Mouse (Mus musculus): Measurements from ENCODE around the gene Dnajc4.
A peak's percentile ranks its signal among the peaks of the same experiment; 100 is the strongest.
"Not testable (repeated sequence)": the region's sequence is repeated elsewhere in the genome, so short reads cannot be mapped to it uniquely, and the experiment has no call there.

Gene Dnajc4

DNA sequence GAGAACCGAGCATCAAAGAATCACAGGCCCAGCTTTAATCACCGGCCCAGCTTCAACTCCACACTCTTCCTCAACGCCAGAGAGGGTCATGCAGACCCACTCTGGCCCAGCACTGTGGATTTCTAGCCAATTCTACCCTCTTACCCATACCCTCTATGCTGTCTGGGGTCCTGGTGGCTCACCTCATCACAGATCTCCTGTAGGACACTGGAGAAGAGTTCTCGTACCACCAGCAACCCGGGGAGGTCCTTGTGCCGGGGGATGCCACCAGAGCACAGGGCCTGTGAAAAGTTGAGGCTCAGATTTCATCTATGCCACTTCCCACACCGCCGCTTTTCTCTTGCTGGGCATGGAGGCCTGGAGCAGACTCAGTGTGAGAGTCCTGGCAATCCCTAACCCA is 2.1 kb upstream of the Dnajc4 start:
- DNase-seq, result no peak

DNA sequence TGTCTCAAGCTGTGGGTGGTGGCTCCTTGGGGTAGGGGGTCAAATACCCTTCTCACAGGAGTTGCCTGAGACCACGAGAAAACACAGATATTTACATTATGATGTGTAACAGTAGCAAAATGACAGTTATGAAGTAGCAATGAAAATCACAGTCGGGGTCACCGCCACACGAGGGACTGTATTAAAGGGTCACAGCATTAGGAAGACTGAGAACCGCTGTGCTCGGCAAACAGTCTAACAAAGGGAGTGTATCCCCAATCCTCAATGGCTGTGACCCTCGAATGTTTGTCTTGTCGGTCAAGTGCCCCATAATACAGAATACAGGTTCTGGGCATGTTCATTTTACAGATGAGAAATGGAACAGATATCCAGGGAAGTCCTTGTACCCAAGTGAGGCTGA is 1.6 kb upstream of the Dnajc4 start:
- DNase-seq, result no peak

DNA sequence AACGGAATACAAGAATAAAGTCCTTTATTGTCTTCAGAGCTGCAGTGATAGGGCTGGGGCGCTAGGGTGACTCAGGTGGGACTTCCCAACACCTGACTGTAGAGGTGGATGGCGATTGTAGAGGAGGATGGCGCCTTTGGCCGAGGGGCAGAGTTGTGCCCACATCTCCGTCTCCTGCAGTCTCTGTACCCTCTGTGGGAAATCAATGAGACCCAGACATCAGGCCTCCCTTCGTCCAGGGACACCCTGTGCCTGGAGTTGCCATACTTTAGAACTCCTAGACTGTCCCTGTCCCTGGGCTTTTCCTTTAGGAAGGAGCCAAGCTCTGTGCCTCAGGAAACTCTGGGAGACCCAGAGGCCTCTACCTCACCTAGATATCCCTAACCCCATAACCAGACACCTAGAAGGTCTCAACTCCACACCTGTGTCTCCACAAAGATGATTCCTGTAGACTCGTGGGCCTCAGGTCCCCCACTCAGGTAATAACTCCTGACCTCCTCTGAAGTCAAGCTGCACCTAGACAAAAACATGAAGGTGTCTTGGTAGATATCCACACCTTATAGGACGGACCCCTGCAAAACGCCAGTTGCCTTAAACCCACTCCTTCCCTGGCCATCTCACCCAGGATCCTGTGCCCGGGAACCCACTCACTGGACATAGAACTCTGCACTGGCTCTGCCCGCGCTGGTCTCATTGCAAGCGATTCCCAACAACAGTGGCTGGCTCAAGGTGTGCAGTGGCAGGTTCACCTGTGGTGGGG is 819 bp upstream of the Dnajc4 start:
- DNase-seq, result no peak

DNA sequence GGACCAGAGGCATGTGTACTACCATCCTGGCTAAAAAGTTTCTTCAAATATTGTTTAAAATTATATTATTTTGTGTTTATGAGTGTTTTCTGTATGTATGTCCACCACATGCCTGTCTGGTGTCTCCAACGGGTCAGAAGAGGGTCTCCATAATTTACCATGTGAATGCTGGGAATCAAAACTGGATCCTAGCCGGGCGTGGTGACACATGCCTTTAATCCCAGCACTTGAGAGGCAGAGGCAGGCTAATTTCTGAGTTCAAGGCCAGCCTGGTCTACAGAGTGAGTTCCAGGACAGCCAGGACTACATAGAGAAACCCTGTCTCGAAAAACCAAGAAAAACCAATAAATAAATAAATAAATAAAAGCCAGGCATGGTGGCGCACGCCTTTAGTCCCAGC is 1.2 kb downstream of the Dnajc4 start:
- DNase-seq, result not testable (repeated sequence)

DNA sequence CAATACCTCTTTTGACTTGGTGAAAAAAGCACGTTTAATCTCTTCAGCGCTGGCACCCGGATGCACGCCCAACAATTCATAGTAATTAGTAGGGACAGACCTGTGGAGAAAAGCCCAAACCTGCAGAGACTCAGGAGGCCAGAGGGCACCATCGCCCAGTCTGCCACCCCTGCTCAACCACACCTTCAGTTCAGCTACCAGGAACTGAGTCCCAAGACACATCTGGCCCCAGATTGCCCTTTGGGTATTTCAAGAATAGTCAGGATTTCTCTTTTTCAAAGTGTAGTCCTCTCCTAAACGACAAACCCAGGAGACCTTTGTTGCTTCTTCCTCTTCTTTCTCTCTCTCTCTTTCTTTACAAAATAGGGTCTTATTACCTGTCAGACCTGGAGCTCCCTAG is 1.7 kb downstream of the Dnajc4 start:
- DNase-seq, result no peak

DNA sequence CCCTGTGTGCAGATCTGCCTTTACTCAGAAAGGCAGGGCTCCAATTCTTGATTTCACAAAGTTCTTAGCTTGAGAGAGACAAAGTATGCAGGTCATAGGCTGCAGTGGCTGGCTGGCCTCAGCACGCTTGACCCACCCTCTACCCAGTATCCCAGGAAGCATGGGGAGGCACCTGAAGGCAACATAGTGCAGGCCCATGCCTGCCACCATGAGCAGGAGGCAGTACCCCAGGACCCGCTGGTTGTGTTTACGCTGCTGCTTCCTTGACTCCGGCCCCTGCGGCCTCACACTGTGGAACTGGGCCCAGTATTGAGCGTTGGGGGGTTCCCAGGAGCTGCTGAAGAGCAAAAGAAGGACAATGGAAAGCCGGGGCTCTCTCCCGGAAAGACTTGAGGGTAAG is 3.1 kb downstream of the Dnajc4 start:
- no peak for DNase-seq

DNA sequence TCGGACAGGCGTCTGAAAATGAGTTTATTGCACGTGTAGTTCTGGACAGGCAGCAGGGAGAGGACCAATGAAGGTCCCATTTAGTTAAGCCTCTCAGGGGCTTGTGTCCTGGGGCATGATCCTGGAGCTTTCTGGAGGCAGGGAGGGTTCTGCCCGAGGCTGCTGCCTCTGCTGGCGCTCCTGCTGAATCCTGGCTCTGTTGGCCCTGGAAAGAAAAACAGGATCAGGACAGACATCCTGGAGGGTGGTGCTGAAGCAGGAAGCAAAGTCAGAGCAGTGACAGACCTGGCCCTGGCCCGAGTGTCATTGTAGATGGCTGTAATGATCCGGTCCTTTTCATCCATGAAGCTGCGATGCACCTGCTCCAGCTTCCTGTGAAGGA is 4.5 kb downstream of the Dnajc4 start:
- DNase-seq, result no peak

DNA sequence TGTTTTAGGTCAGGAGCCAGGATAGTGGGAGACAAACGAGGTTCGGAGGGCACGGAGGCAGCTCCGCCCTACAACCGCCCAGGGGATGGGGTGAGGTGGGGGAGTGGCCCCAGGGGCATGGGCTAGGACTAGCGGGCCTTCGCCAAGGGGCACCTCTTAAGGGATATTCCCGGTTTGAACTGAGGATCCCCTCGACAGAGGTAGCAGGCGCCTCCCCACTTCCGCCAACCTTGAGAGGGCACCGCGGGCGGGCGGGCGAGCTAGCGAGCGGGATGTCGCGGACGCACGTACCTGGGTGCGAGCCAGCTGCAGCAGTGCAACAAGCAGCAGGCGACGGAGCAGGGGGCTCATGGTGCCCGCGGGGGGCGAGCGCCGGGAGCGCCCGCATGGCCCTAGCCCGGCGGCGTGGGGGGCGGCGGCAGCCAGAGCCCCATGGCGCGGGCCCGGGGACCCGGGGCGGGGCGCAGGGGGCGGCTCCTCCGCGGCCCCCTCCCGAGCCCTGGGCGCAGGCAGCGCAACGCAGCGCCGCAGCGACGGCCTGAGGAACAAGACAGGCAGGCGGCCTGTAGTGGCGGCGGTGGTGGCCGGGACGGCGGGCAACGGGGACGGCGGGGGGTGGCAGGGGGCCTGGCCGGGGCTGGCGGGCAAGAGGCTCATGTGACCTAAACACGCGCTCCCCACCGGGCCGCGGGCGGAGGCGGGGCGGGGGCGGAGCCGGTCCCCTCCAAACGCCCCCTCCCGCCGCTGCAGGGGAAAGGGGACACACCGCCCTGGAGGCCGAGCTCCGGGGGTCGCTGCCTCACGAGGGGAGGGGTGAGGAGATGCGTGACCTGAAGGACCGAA is 5.1 kb downstream of the Dnajc4 start, which contains the start of gene Vegfb:
TSS of gene Vegfb (minus strand) at position 591 of the 843 bp plus-strand sequence.
- peak; percentile 68 for DNase-seq

DNA sequence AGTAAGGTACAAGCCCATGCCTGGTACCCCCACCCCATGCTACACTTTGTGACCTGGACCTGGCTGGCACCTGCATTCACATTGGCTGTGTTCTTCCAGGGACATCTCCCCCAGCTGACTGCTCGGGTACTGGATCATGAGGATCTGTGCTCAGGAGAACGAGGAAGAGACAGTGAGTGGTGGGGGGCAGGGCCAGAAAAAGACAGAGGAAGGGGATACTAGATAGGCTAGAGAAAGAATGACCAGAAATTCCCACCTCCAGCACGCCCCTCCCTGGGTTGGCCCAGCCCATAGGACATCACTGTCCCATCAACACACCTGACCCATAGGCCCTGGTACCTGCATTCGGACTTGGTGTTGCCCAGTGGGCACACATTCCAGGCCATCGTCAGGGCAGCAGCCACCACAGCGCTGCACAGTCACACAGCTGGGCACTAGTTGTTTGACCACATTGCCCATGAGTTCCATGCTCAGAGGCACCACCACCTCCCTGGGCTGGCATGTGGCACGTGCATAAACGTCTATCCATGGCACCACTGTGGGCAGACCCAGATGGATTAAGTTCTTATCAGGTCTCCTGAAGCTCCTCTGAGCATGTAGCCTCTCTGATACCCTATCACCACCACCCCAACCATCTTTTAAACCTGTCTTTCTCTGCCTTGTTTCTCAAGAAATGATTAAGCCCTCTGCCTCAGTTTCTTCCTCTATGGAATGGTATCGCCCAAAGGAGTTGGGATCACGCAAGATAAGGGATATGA is 6.2 kb downstream of the Dnajc4 start:
- no peak for DNase-seq

DNA sequence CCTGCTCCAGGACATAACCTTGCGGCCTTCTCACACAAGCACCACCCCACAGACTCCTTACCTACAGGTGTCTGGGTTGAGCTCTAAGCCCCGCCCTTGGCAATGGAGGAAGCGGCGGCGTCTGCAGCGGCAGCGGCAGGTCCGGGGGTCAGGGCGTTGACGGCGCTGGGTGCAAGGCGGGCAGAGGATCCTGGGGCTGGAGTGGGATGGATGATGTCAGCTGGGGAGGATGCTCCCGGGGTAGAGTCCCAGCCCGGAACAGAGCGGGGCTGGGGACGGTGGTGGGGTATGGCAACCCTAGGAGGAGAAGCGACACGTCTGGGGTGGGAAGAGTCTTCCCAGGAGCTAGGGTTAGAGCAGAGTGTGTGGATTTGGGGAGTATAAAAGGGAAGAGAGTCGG is 7.1 kb downstream of the Dnajc4 start:
- no peak for DNase-seq

DNA sequence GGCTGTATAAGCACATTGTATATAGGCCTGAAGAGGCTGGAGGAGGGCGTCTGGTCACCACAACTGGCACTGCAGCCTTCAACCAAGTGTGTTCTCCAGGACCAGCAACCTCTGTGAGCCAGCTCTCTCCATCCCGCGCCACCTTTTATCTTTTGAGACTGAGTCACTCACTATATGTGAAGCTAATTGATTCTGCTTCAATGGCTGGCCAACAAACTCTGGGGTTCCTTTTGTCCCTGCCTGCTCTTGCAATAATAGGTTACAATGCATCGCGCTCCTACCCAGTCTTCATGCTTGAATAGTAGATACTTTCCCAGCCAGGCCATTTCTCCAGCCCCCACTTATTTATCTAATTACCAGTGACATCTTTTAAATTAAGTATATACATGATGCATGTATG is 8.8 kb downstream of the Dnajc4 start:
- DNase-seq, result no peak

DNA sequence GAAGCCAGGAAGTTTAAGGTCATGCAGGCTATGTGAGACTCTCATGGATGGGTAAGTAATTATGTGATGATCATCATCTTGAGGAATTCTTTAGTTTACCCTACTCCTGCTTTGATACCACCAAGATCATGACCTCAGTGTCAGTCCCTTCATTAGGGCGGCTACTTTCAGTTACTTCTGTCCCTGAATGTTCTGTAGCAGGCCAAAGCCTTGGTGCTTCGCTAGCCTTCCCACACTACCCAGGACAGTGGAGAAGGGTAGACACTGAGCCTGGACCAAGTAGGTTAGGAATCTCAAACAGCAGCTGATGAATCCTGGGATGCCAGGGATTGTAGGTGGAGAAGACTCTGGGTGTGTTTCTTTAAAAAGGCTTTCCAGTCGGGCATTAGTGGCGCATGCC is 10.9 kb downstream of the Dnajc4 start:
- DNase-seq, result no peak

DNA sequence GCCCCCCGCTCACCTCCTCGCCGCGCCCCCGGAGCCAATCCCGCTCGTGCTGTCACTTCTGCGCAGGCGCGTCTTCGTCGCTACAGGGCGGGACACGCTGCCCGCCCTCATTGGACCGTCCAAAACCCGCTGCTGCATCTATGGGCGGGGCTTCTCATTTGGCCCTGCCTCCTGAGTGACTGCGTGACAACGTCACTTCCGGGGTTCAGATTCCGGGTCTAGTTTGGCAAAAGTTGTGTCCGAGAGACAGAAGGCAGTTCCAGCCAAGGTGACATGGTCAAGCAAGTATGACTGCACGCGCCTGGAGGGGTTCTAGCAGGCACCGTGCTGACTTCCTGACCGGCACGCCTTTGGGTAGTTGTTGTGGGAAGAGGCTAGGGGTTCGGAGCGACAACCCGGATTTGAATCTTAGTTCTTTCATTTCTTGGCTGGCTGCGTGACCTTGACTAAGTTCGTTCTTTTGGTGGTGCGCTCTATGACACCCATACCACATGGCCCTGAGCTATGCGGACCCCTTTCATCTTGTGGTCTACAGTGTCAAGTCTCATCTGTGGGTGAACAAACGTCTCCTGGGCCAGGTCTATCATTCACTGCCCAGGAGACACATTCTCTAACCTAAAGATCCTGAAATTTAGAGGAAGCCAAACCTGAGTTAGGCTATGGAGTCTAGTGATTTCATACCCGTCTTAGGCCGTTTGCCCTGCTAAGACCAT is 11.8 kb downstream of the Dnajc4 start, which contains the start of gene Fkbp2:
TSS of gene Fkbp2 (minus strand) at position 121 of the 713 bp plus-strand sequence.
- peak; percentile 99 for DNase-seq

DNA sequence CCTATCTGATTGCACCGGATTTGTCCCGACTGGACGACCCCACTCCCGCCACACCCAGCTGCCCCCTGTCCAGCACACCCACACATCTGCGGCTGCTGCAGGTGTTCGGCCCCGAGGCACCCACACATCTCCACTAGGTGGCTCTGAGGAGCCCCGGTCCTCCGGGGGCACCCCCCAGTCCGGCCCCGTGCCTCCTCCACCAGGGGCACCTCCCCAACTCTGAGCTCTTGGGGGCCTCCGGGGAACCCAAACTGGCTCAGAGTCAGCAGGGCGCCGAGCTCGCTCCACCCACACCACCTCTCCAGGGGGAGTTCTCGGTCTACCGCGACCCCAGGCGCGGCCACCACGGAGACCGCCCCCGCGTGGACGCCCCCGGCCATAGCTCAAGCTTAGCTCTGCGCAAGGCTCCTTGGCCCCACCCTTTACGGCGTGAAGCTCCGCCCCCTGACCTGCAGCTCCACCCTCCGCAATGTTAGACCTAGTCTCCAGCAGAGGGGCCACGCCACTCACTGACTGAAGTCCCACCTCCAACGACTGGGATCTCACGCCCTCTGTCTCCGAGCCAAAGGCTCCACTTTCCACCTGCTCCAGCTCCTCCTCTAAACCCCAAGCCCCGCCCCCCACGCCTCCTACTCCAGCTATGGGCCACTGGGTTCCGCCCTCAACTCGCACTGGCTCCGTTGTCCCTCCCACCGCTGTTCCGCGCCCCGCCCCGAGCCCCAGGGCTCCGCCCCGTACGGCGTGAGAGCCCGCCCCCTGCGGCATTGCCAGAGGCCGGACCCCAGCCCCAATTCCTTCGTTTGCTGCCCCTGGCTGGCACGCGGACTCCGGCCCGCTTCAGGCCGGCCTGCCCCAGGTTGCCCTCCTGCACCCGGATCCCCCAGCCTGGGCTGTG is 12.6 kb downstream of the Dnajc4 start:
- peak; percentile 100 for DNase-seq

DNA sequence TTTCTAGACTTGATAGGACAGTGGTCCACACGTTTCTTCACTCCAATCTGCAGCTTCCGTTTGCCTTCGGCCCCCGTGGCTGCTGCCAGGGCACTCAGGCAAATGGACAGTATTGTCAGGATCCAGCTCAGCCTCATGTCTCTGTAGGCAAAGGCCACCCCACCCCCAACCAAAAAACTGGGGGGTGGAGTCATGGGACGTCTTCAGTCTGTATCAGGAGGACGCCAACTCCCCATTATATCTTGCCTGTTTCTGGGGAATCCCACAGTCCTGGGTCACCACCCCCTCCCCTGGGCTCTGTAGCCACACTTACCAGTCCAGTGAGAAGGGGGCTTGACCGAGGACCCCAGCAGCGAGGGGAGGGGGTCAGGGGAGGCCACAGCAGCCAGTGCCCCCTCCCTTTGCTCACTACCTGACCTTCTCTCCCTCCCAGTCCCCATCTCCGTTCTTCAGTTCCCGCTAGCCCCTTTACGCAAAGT is 13.3 kb downstream of the Dnajc4 start:
- DNase-seq, result no peak

DNA sequence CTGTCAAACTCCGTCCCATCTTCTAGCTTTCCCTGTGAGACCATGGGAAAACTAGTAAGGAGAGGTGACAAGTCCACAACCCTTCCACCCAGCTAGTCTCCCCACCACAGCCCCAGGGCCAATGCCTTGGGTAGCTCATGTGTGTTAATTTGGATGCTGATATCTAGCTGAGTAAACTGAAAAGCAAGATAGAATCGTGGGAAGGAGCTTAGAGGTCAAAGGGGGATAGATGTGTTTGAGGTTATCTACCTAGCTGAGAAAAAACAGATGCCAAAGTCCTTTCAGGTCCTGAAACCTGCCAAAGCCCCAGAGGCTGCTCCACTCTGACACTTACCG is 13.8 kb downstream of the Dnajc4 start:
- DNase-seq, result no peak

DNA sequence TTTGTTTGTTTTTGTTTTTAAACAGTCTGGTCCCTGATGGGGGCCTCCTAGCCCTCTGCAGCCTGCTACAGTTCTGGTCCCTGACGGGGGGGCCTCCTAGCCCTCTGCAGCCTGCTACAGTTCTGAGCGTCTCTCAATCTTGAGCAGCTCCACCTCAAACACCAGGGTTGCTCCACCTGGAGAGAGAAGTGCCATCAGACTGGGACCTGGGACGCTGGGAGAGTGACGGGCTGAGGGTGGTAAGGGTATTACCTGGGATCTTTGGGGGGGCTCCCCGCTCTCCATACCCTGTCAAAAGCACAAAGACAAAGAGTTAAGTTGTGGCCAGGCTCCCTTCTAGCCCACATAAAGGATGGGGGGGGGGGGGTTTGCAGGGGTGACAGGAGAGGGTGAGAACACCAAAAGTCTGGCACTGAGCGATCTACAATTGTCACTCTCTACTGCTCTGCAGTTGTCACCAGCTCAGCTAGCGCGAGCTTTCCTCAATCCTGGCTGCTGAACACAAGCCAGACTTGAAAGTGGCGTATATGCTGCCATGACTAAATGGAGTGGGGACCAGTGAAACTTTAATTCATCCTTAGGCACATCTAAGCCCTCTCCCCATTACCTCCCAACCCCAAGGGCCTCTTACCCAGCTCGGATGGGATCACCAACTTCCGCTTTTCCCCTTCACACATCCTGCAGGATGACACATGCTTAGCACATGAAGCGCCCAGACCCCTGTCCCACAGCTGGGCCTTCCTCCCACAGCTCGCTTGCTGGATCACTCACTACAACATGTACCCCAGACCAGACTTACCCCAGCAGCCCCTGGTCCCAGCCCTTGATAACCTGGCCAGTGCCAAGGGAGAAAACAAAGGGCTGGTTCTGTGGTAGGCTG is 14.4 kb downstream of the Dnajc4 start:
- no peak for DNase-seq

DNA sequence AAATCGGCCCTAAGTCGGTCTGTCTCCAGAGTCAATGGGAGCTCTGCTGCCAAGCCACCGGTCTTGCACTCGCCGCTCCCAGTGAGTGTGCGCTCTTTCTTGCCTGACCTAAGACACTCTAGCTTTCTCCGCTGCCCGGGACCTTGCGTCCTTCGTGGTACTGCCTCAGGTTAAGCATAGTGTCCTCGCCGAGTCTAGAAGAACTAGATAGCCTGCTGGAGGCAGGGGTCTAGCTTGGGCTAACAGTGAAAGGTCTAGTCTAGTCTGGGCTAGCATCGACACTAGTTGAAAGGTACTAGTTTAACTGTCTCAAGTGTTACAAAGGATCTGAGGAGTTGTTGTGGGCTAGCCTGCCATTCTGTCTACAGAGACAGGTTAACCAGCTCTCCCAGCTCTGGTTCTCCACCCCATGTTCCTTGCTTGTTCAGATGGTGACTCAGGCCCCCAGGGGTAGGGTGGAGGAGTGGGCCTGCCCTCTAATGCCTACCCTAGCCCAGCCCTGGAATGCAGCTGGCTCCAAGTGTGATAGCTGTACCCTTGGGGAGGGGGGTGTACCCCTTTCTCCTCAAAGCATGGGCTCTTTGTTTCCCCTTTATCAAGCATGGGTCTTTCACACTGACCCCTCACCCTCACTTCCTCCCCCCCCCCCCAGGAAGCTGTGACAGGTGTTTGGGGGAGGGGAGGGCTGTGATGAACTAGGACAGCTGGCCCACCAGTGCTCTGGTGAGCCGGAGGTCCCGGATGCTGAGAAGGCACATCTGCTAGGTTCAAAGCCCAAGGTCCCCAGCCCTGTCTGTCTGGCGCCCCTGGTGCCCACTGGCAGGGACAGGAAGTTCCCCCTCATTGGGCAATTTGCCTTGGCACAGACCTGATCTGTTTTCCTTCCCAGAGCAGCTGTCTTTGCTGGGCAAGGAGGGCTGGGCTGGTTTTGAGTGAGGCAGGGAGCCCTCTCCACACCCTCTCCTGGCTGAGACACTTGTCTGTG is 16.5 kb downstream of the Dnajc4 start, which contains the start of gene Plcb3:
TSS of gene Plcb3 (minus strand) at position 934 of the 985 bp plus-strand sequence.
- DNase-seq, result peak; percentile 66
